Mouse (Mus musculus) liver, embryonic 15.5 days (tissue): ENCODE data around the gene Olfr310. TPM values are rescaled to one million over a fixed set of nuclear protein-coding genes. Genes with fewer than 3 reads are reported as not detected.

Experiments used
- ATAC-seq: fragments of 200-750 bp; cut with Nextera tagmentation; 2 replicates; pipeline ENCODE4 v1.8.0; 2017; ENCODE audit warnings: moderate number of reproducible peaks, mild to moderate bottlenecking, moderate library complexity; ENCODE audit not compliant: insufficient read depth
- H3K27ac ChIP-seq: fragments of 300-500 bp; sonication (generic); replicated peaks from 2 replicates; pipeline ENCODE4 v1.5.1; 2015; ENCODE audit warnings: mild to moderate bottlenecking, inconsistent platforms
- H3K27me3 ChIP-seq: fragments of 300-500 bp; sonication (generic); 2 replicates; pipeline ENCODE4 v1.6.1; 2015; ENCODE audit warnings: mild to moderate bottlenecking, inconsistent platforms
- H3K36me3 ChIP-seq: fragments of 300-500 bp; sonication (generic); replicated peaks from 2 replicates; pipeline ENCODE4 v1.6.1; 2015; ENCODE audit warnings: moderate library complexity, mild to moderate bottlenecking, inconsistent platforms
- H3K4me1 ChIP-seq: fragments of 300-500 bp; sonication (generic); replicated peaks from 2 replicates; pipeline ENCODE4 v1.6.1; 2015; ENCODE audit warnings: inconsistent platforms
- H3K4me2 ChIP-seq: fragments of 300-500 bp; sonication (generic); 2 replicates; pipeline ENCODE4 v1.6.1; 2015; ENCODE audit warnings: moderate library complexity, mild to moderate bottlenecking, inconsistent platforms
- H3K4me3 ChIP-seq: fragments of 300-500 bp; sonication (generic); replicated peaks from 2 replicates; pipeline ENCODE4 v1.5.1; 2015; ENCODE audit warnings: mild to moderate bottlenecking, inconsistent platforms
- H3K9ac ChIP-seq: fragments of 300-500 bp; sonication (generic); 2 replicates; pipeline ENCODE4 v1.6.1; 2015; ENCODE audit warnings: moderate library complexity, mild to moderate bottlenecking, inconsistent platforms
- H3K9me3 ChIP-seq: fragments of 300-500 bp; sonication (generic); replicated peaks from 2 replicates; pipeline ENCODE4 v1.6.1; 2016; ENCODE audit warnings: inconsistent platforms
- WGBS: fragments of 180-500 bp; shearing (Covaris S2); methylation state at CpG from one replicate; pipeline ENCODE4 v1.1.7; 2015; ENCODE audit warnings: mixed read lengths; ENCODE audit not compliant: insufficient replicate concordance; 5-methylcytosine and 5-hydroxymethylcytosine counted together
- microRNA-seq: library from miRNA; unstranded; fragments of <30 nt; microRNA quantifications from one replicate; pipeline ENCODE4, GENCODE M21; 2016
- polyA plus RNA-seq: library from polyadenylated mRNA; unstranded; fragments of >200 nt; fragmentation: Nextera tagmentation; extraction: Ambion mirVana; gene quantifications from 2 replicates; pipeline ENCODE4 v1.2.1, GENCODE M21; 2015

Gene Olfr310
- polyA plus RNA-seq: not detected in 2 replicates

- Histone ChIP-seq H3K4me3 (no peak within 1 kb of the TSS), H3K27me3 (no peaks in the 10 kb centered on the region), H3K4me1 (no peaks in the 10 kb centered on the region), H3K9ac (no peak within 1 kb of the TSS), H3K4me2 (no peak within 1 kb of the TSS), H3K36me3 (no peaks in the 10 kb centered on the region), H3K27ac (no peak within 1 kb of the TSS), H3K9me3 (no peaks in the 10 kb centered on the region)
- no peak for ATAC-seq
- 59% methylated on average over 1 of the region's 1 CpGs for WGBS
Measured at GRCm38 (mm10) chr7:86277072-86277471, at the start of gene Olfr310. Gene Olfr310 (minus strand): TSS chr7:86277172.

GRCm38 (mm10) chr7:86325530-86325929 is 48.6 kb upstream of the Olfr310 start, which contains the start of gene Olfr308:
Gene Olfr308 (minus strand): TSS chr7:86325630.
- Histone ChIP-seq H3K9me3 (no peaks in the 10 kb centered on the region), H3K9ac (no peak within 1 kb of the TSS), H3K4me3 (no peak within 1 kb of the TSS), H3K36me3 (no peaks in the 10 kb centered on the region), H3K27me3 (no peaks in the 10 kb centered on the region), H3K27ac (no peak within 1 kb of the TSS), H3K4me1 (no peaks in the 10 kb centered on the region), H3K4me2 (no peak within 1 kb of the TSS)
- no peak for ATAC-seq

GRCm38 (mm10) chr7:86321323-86321722 is 44.4 kb upstream of the Olfr310 start:
- Histone ChIP-seq H3K27ac (no peak overlapping the region), H3K9ac (no peak overlapping the region), H3K27me3 (no peaks in the 10 kb centered on the region), H3K4me1 (no peaks in the 10 kb centered on the region), H3K9me3 (no peaks in the 10 kb centered on the region), H3K4me2 (no peak overlapping the region), H3K4me3 (no peak overlapping the region), H3K36me3 (no peaks in the 10 kb centered on the region)
- WGBS: 69% methylated on average over 2 of the region's 2 CpGs
- no peak for ATAC-seq

DNA sequence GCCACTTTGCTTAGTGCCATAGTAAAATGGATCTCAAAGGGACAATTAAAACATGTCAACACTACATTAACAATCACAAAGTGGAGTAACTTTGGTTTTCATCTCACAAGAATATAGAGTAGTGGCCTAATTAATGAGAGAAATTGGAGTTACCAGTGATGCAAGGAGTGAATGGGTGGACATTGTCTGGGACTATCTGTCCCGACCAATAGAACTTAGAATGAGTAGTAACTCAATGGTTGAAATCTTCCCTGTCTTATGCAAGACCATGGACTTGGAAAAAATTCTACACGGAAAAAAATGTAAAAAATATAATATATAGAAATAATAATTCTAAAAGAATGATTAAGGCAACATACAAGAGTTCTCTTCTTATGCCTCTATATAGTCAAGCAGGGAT is 36.6 kb upstream of the Olfr310 start, which contains the start of gene Olfr309:
TSS of gene Olfr309 (minus strand) at position 101 of the 400 bp plus-strand sequence.
- Histone ChIP-seq H3K9ac (no peak within 1 kb of the TSS), H3K4me2 (no peak within 1 kb of the TSS), H3K27me3 (no peaks in the 10 kb centered on the region), H3K27ac (no peak within 1 kb of the TSS), H3K4me1 (no peaks in the 10 kb centered on the region), H3K4me3 (no peak within 1 kb of the TSS), H3K36me3 (no peaks in the 10 kb centered on the region), H3K9me3 (no peaks in the 10 kb centered on the region)
- 43% methylated on average over 2 of the region's 2 CpGs for WGBS
- no peak for ATAC-seq

GRCm38 (mm10) chr7:86246208-86246607 is 30.8 kb downstream of the Olfr310 start, which contains the start of gene Vmn2r76:
Gene Vmn2r76 (minus strand): TSS chr7:86246308.
- no peaks in the 10 kb centered on the region for H3K27me3 ChIP-seq
- H3K36me3 ChIP-seq: no peaks in the 10 kb centered on the region
- H3K4me2 ChIP-seq: no peak within 1 kb of the TSS
- H3K4me1 ChIP-seq: no peaks in the 10 kb centered on the region
- no peak within 1 kb of the TSS for H3K9ac ChIP-seq
- no peak for ATAC-seq
- no peaks in the 10 kb centered on the region for H3K9me3 ChIP-seq
- whole genome bisulfite sequencing: 34% methylated on average over 1 of the region's 1 CpGs
- H3K27ac ChIP-seq: no peak within 1 kb of the TSS
- H3K4me3 ChIP-seq: no peak within 1 kb of the TSS

Small RNAs within 50 kb of the gene (microRNA-seq; reads per million reads assigned to microRNA genes)
- gene Gm23192: not detected

Other genes starting within 250 kb of the Olfr310 start
- gene Vmn2r75, start 105.4 kb downstream of the Olfr310 start, polyA plus RNA-seq: not detected in 2 replicates
- gene Vmn2r76, start 30.9 kb downstream of the Olfr310 start, polyA plus RNA-seq: not detected in 2 replicates
- not detected in 2 replicates for gene Olfr309, start 36.5 kb upstream of the Olfr310 start, polyA plus RNA-seq
- not detected in 2 replicates for gene Olfr308, start 48.5 kb upstream of the Olfr310 start, polyA plus RNA-seq
- gene Olfr307, start 60.4 kb upstream of the Olfr310 start, polyA plus RNA-seq: not detected in 2 replicates
- gene Olfr305, start 89.8 kb upstream of the Olfr310 start, polyA plus RNA-seq: not detected in 2 replicates
- gene Olfr304, start 109.5 kb upstream of the Olfr310 start, polyA plus RNA-seq: not detected in 2 replicates
- not detected in 2 replicates for gene Olfr303, start 120.6 kb upstream of the Olfr310 start, polyA plus RNA-seq
- not detected in 2 replicates for gene Olfr301, start 126.7 kb upstream of the Olfr310 start, polyA plus RNA-seq
- not detected in 2 replicates for gene Olfr299, start 182.7 kb upstream of the Olfr310 start, polyA plus RNA-seq
- not detected in 2 replicates for gene Olfr298, start 215.3 kb upstream of the Olfr310 start, polyA plus RNA-seq
- not detected in 2 replicates for gene Olfr297, start 242.8 kb upstream of the Olfr310 start, polyA plus RNA-seq